Mouse (Mus musculus) T-helper 2 cell (primary cell): Measurements from ENCODE around the gene Olfr91.

ENCODE experiments used
- in situ Hi-C: fragments of 300-600 bp; cut with MboI, MseI; formaldehyde crosslinking; loops from one replicate; pipeline ENCODE4 v1.15.1; 2025; ENCODE audit warnings: high pct_unique_total_duplicates

The Olfr91 gene

GRCm38 (mm10) chr17:37062101-37062641, 35.9 kb downstream of the Olfr91 start:
- in situ Hi-C loops: no loop called here

- in situ Hi-C loops: no loop called here
Measured at GRCm38 (mm10) chr17:37061435-37061834, 36.6 kb downstream of the Olfr91 start.

GRCm38 (mm10) chr17:37056957-37057356, 41.1 kb downstream of the Olfr91 start:
- in situ Hi-C loops: no loop called here

- in situ Hi-C loops: loop anchor here (5.0 kb wide), 1 partner anchor 159 kb away; the partner anchor contains the start of gene Trim40
Measured at GRCm38 (mm10) chr17:37051745-37052144, 46.3 kb downstream of the Olfr91 start.

GRCm38 (mm10) chr17:37050876-37051275, 47.2 kb downstream of the Olfr91 start:
- in situ Hi-C loops: loop anchor here (5.0 kb wide), 1 partner anchor 159 kb away; the partner anchor contains the start of gene Trim40

GRCm38 (mm10) chr17:37050399-37050798, 47.7 kb downstream of the Olfr91 start:
- in situ Hi-C loops: loop anchor here (5.0 kb wide), 1 partner anchor 158 kb away; the partner anchor contains the start of gene Trim40

GRCm38 (mm10) chr17:37049570-37050310, 48.3 kb downstream of the Olfr91 start:
- in situ Hi-C loops: loop anchor here (5.0 kb wide), 1 partner anchor 157 kb away; the partner anchor contains the start of gene Trim40

GRCm38 (mm10) chr17:37048383-37048782, 49.7 kb downstream of the Olfr91 start:
- in situ Hi-C loops: no loop called here

- in situ Hi-C loops: no loop called here
Measured at GRCm38 (mm10) chr17:37047981-37048380, 50.1 kb downstream of the Olfr91 start.

GRCm38 (mm10) chr17:37047332-37047976, 50.6 kb downstream of the Olfr91 start:
- in situ Hi-C loops: no loop called here

GRCm38 (mm10) chr17:37046312-37047112, 51.6 kb downstream of the Olfr91 start:
- in situ Hi-C loops: no loop called here

- in situ Hi-C loops: no loop called here
Measured at GRCm38 (mm10) chr17:37045611-37046311, 52.3 kb downstream of the Olfr91 start, which contains the start of gene Gabbr1. Gene Gabbr1 (plus strand): TSS chr17:37045966.

GRCm38 (mm10) chr17:37044651-37045244, 53.3 kb downstream of the Olfr91 start:
- in situ Hi-C loops: no loop called here
